Mouse (Mus musculus) heart, embryonic 16.5 days (tissue): ENCODE measurements around the gene AL732309.1. TPM values are rescaled to one million over a fixed set of nuclear protein-coding genes. Genes with fewer than 3 reads are reported as not detected.

Experiments used
- ATAC-seq: fragments of 200-750 bp; cut with Nextera tagmentation; replicated peaks from 2 replicates; pipeline ENCODE4 v1.8.0; 2017; ENCODE audit warnings: moderate number of reproducible peaks; ENCODE audit not compliant: insufficient read depth, low FRiP score; ENCODE audit errors: extremely low read depth
- H3K27ac ChIP-seq: fragments of 300-500 bp; sonication (generic); 2 replicates; pipeline ENCODE4 v1.5.1; 2014; ENCODE audit warnings: mild to moderate bottlenecking, low read length, control low read depth, moderate library complexity
- H3K27me3 ChIP-seq: fragments of 300-500 bp; sonication (generic); 2 replicates; pipeline ENCODE4 v1.6.1; 2014; ENCODE audit warnings: low read length, mixed read lengths; ENCODE audit not compliant: control insufficient read depth, insufficient read depth
- H3K36me3 ChIP-seq: fragments of 300-500 bp; sonication (generic); 2 replicates; pipeline ENCODE4 v1.6.1; 2014; ENCODE audit not compliant: control insufficient read depth, insufficient read depth
- H3K4me1 ChIP-seq: fragments of 300-500 bp; sonication (generic); 2 replicates; pipeline ENCODE4 v1.6.1; 2014; ENCODE audit warnings: low read length, mixed read lengths; ENCODE audit not compliant: control insufficient read depth, insufficient read depth
- H3K4me2 ChIP-seq: fragments of 300-500 bp; sonication (generic); 2 replicates; pipeline ENCODE4 v1.6.1; 2014; ENCODE audit warnings: low read depth, mild to moderate bottlenecking, control low read depth, low read length
- H3K4me3 ChIP-seq: fragments of 300-500 bp; sonication (generic); 2 replicates; pipeline ENCODE4 v1.5.1; 2014; ENCODE audit warnings: mild to moderate bottlenecking, control low read depth, low read length
- H3K9ac ChIP-seq: fragments of 300-500 bp; sonication (generic); 2 replicates; pipeline ENCODE4 v1.6.1; 2014; ENCODE audit warnings: low read length, control low read depth
- H3K9me3 ChIP-seq: fragments of 300-500 bp; sonication (generic); replicated peaks from 2 replicates; pipeline ENCODE4 v1.6.1; 2016; ENCODE audit warnings: low read length; ENCODE audit not compliant: control insufficient read depth
- WGBS: fragments of 180-500 bp; shearing (Covaris S2); extraction: QIAGEN DNeasy Blood & Tissue Kit; methylation state at CpG from one replicate; pipeline ENCODE4 v1.1.7; 2014; 5-methylcytosine and 5-hydroxymethylcytosine counted together
- polyA plus RNA-seq: library from polyadenylated mRNA; unstranded; fragments of >200 nt; fragmentation: Nextera tagmentation; extraction: Ambion mirVana; gene quantifications from 2 replicates; pipeline ENCODE4 v1.2.1, GENCODE M21; 2015

The AL732309.1 gene
- 2.2 and 3.1 TPM in 2 replicates for polyA plus RNA-seq

GRCm38 (mm10) chr2:25246183-25247072 lies at the start of gene AL732309.1:
Gene AL732309.1 (minus strand): TSS chr2:25246863.
- no peak for ATAC-seq
- Histone ChIP-seq H3K36me3 (peaks cover 15% of the 10 kb centered on the region), H3K9me3 (no peaks in the 10 kb centered on the region), H3K4me1 (peaks cover 7% of the 10 kb centered on the region), H3K27ac (no peak within 1 kb of the TSS), H3K27me3 (peaks cover 12% of the 10 kb centered on the region; the same call in 1 of the 2 replicates), H3K4me3 (no peak within 1 kb of the TSS), H3K9ac (no peak within 1 kb of the TSS), H3K4me2 (no peak within 1 kb of the TSS)
- 86% methylated on average over 10 of the region's 10 CpGs for WGBS

DNA sequence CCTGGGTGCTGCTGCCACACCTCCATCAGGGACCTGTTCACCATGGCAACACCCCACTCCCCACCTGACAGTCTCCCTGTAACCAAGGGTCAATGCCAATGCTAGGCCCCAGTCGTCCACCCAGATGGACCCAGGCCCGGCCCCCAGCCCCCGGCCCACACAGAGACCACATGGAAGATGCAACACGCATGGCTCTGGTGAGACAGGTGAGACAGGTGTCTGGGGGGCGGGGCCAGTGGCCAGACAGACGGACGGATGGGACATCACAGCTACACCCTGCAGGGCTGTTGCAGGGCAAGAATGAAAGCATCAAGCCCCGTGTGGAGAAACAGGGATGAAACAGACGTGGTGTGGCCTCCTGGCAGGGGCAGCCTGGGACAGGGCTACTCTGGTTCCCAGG lies 47.0 kb upstream of the AL732309.1 start:
- Histone ChIP-seq H3K4me2 (no peak overlapping the region), H3K27me3 (peaks cover 80% of the 10 kb centered on the region), H3K4me1 (peaks cover 13% of the 10 kb centered on the region), H3K4me3 (no peak overlapping the region), H3K9ac (no peak overlapping the region), H3K36me3 (no peaks in the 10 kb centered on the region), H3K9me3 (no peaks in the 10 kb centered on the region), H3K27ac (no peak overlapping the region)
- WGBS = 65% methylated on average over 9 of the region's 9 CpGs
- ATAC-seq = no peak

GRCm38 (mm10) chr2:25292856-25293255 lies 46.2 kb upstream of the AL732309.1 start:
- Histone ChIP-seq H3K9ac (no peak overlapping the region), H3K4me3 (no peak overlapping the region), H3K9me3 (no peaks in the 10 kb centered on the region), H3K4me1 (peaks cover 13% of the 10 kb centered on the region), H3K36me3 (no peaks in the 10 kb centered on the region), H3K4me2 (no peak overlapping the region), H3K27me3 (peaks cover 89% of the 10 kb centered on the region), H3K27ac (no peak overlapping the region)
- ATAC-seq = no peak
- WGBS = 0% methylated on average over 1 of the region's 1 CpGs

- no peak overlapping the region for H3K27ac ChIP-seq
- H3K36me3 ChIP-seq = no peaks in the 10 kb centered on the region
- 6% methylated on average over 40 of the region's 43 CpGs for WGBS
- H3K4me2 ChIP-seq = peak overlapping the region; percentile 65
- H3K4me3 ChIP-seq = peak overlapping the region; percentile 49
- peaks cover 13% of the 10 kb centered on the region for H3K4me1 ChIP-seq
- no peak for ATAC-seq
- H3K9ac ChIP-seq = 0 out of 2 replicates have a peak overlapping the region, but pooled peaks have one; percentile 31
- H3K27me3 ChIP-seq = peaks cover 87% of the 10 kb centered on the region
- H3K9me3 ChIP-seq = no peaks in the 10 kb centered on the region
Observed at GRCm38 (mm10) chr2:25292054-25292544, 45.4 kb upstream of the AL732309.1 start.

- Histone ChIP-seq H3K27ac (no peak overlapping the region), H3K36me3 (no peaks in the 10 kb centered on the region), H3K27me3 (peaks cover 82% of the 10 kb centered on the region), H3K9ac (no peak overlapping the region), H3K4me1 (peaks cover 13% of the 10 kb centered on the region), H3K9me3 (no peaks in the 10 kb centered on the region), H3K4me3 (peak overlapping the region; percentile 41), H3K4me2 (no peak overlapping the region)
- WGBS = 8% methylated on average over 32 of the region's 32 CpGs
- ATAC-seq = no peak
Observed at GRCm38 (mm10) chr2:25291184-25292053, 44.8 kb upstream of the AL732309.1 start.

DNA sequence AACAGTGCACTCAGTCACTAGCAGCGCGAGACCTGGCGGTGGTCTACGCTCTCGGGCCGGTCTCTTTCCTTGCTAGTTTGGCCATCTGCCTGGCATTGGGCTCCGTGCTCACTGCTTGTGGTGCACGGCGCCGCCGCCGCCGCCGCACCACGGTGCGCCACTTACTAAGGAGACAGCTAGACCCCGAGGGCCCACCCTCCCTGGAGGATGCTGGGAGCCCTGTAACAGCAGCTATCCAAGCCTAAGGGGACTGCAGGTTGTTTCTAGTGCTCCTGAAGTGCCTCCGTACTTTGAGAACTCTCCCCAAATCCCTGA lies 44.1 kb upstream of the AL732309.1 start:
- Histone ChIP-seq H3K27ac (no peak overlapping the region), H3K4me2 (peak overlapping the region; percentile 49), H3K36me3 (peaks cover 2% of the 10 kb centered on the region; the same call in 1 of the 2 replicates), H3K4me3 (peak overlapping the region; percentile 41), H3K9ac (no peak overlapping the region), H3K9me3 (no peaks in the 10 kb centered on the region), H3K27me3 (peaks cover 78% of the 10 kb centered on the region), H3K4me1 (peaks cover 13% of the 10 kb centered on the region)
- WGBS = 2% methylated on average over 18 of the region's 18 CpGs
- ATAC-seq = no peak

DNA sequence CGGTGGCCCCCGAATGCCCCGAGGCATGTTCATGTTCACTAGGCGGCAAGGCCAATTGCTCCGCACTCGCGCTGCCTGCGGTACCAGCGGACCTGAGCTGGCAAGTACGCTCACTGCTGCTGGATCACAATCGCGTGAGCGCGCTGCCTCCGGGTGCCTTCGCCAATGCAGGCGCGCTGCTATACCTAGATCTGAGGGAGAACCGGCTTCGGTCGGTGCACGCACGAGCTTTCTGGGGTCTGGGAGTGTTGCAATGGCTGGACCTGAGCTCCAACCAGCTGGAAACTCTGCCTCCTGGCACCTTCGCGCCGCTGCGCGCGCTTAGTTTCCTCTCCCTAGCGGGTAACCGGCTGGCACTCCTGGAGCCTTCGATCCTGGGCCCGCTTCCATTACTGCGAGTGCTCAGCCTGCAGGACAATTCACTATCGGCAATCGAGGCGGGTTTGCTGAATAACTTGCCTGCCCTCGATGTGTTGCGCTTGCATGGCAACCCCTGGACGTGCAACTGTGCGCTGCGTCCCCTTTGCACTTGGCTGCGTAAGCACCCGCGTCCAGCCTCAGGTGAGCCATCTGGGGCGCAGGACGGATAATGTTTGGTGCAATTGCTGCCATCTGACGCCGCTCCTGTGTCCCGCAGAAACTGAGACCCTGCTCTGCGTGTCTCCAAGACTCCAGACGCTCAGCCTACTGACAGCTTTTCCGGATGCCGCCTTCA lies 43.6 kb upstream of the AL732309.1 start:
- H3K4me3 ChIP-seq = peak overlapping the region; percentile 41
- H3K4me1 ChIP-seq = peaks cover 13% of the 10 kb centered on the region
- peak overlapping the region; percentile 49 for H3K4me2 ChIP-seq
- peaks cover 73% of the 10 kb centered on the region for H3K27me3 ChIP-seq
- WGBS = 2% methylated on average over 54 of the region's 54 CpGs
- peaks cover 6% of the 10 kb centered on the region for H3K36me3 ChIP-seq
- H3K9me3 ChIP-seq = no peaks in the 10 kb centered on the region
- no peak for ATAC-seq
- no peak overlapping the region for H3K27ac ChIP-seq
- no peak overlapping the region for H3K9ac ChIP-seq

DNA sequence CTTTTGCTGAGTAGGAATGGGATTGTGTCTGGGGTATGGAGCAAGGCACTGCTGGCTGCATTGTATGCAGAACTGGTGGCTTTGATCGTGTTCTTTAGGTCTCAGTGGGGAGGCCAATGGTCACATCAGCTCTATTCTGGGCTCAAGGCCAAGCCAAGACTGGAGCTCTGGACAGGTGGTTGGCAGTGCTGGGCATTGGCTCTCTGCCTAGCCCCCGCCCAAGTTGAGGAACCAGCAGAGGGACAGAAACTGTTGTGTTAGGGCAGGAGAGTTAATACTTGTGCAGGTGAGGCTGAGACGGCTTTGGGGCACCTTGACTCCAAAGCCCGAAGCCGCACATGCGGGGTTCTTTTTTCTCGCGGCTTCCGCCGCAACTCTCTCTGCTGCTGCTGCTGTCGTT lies 43.0 kb upstream of the AL732309.1 start, which contains the start of gene Lrrc26:
TSS of gene Lrrc26 (plus strand) at position 265 of the 400 bp plus-strand sequence.
- 6% methylated on average over 11 of the region's 11 CpGs for WGBS
- peaks cover 13% of the 10 kb centered on the region for H3K4me1 ChIP-seq
- no peaks in the 10 kb centered on the region for H3K9me3 ChIP-seq
- H3K27ac ChIP-seq = no peak within 1 kb of the TSS
- H3K4me2 ChIP-seq = peak within 1 kb of the TSS; percentile 49
- no peak within 1 kb of the TSS for H3K9ac ChIP-seq
- peak within 1 kb of the TSS; percentile 41 for H3K4me3 ChIP-seq
- peak; percentile 41 for ATAC-seq
- peaks cover 68% of the 10 kb centered on the region for H3K27me3 ChIP-seq
- peaks cover 12% of the 10 kb centered on the region for H3K36me3 ChIP-seq
